Mouse (Mus musculus) MEL (cell line): ENCODE measurements around the gene Sepsecs. TPM values are rescaled to one million over a fixed set of nuclear protein-coding genes. Genes with fewer than 3 reads are reported as not detected.
"Not testable (repeated sequence)": the region's sequence is repeated elsewhere in the genome, so short reads cannot be mapped to it uniquely, and the experiment has no call there.

ENCODE experiments used
- DNase-seq: peaks from one replicate; pipeline ENCODE4 v3.0.0; 2011; ENCODE audit warnings: low read depth, low spot score
- H3K27ac ChIP-seq: 2 replicates; pipeline ENCODE4 v1.5.1; 2012; ENCODE audit warnings: low read depth, mild to moderate bottlenecking, control low read depth, low read length, moderate library complexity; ENCODE audit not compliant: control insufficient read depth
- H3K27me3 ChIP-seq, 2 experiments: fragments of 150-350 bp in 1 of 2; sonication (generic) in 1 of 2; 2 replicates each; pipeline ENCODE4 v1.6.1; 2012; ENCODE audit warnings: low read length in 2 of 2, mild to moderate bottlenecking in 2 of 2, improper control_type of control experiment in 1 of 2, moderate library complexity in 1 of 2; ENCODE audit not compliant: insufficient read depth in 2 of 2, control insufficient read depth in 1 of 2
- H3K36me3 ChIP-seq, 2 experiments: 2 replicates each; pipeline ENCODE4 v1.6.1; 2012 to 2014; ENCODE audit warnings: low read length in 2 of 2, improper control_type of control experiment in 1 of 2, inconsistent platforms in 1 of 2, mild to moderate bottlenecking in 1 of 2; ENCODE audit not compliant: insufficient read depth in 2 of 2, control insufficient read depth in 1 of 2
- H3K4me1 ChIP-seq, 2 experiments: fragments of 150-350 bp in 1 of 2; sonication (generic) in 1 of 2; 2 replicates each; pipeline ENCODE4 v1.6.1; 2012; ENCODE audit warnings: low read length in 2 of 2, improper control_type of control experiment in 1 of 2, mild to moderate bottlenecking in 1 of 2; ENCODE audit not compliant: insufficient read depth in 2 of 2, control insufficient read depth in 1 of 2
- H3K4me3 ChIP-seq, 2 experiments: fragments of 150-350 bp in 1 of 2; sonication (generic) in 1 of 2; 2 replicates each; pipeline ENCODE4 v1.5.1; 2012; ENCODE audit warnings: low read depth in 2 of 2, low read length in 2 of 2, mild to moderate bottlenecking in 2 of 2, moderate library complexity in 2 of 2, control low read depth in 1 of 2, improper control_type of control experiment in 1 of 2; ENCODE audit not compliant: control insufficient read depth in 1 of 2, insufficient read depth in 1 of 2
- H3K79me2 ChIP-seq: 2 replicates; pipeline ENCODE4 v1.6.1; 2012; ENCODE audit warnings: mild to moderate bottlenecking, low read length, moderate library complexity; ENCODE audit not compliant: control insufficient read depth, poor library complexity, insufficient read depth
- H3K9ac ChIP-seq: 2 replicates; pipeline ENCODE4 v1.6.1; 2012; ENCODE audit warnings: low read depth, mild to moderate bottlenecking, control low read depth, low read length, moderate library complexity; ENCODE audit not compliant: control insufficient read depth, poor library complexity, severe bottlenecking
- H3K9me3 ChIP-seq: fragments of 150-350 bp; sonication (generic); replicated peaks from 2 replicates; pipeline ENCODE4 v1.6.1; 2012; ENCODE audit warnings: mild to moderate bottlenecking, low read length, improper control_type of control experiment, moderate library complexity; ENCODE audit not compliant: insufficient read depth
- CHD1 ChIP-seq: IDR thresholded peaks from 2 replicates; pipeline ENCODE4 v1.6.1; 2012; ENCODE audit warnings: low read depth, mild to moderate bottlenecking, inconsistent platforms, low read length, improper control_type of control experiment
- MAZ ChIP-seq: IDR thresholded peaks from 2 replicates; pipeline ENCODE4 v1.6.1; 2012; ENCODE audit warnings: low read depth, mild to moderate bottlenecking, inconsistent platforms, low read length, improper control_type of control experiment
- MYB ChIP-seq: IDR thresholded peaks from 2 replicates; pipeline ENCODE4 v1.6.1; 2011; ENCODE audit warnings: mild to moderate bottlenecking, low read depth, low read length, improper control_type of control experiment
- NRF1 ChIP-seq: IDR thresholded peaks from 2 replicates; pipeline ENCODE4 v1.6.1; 2014; ENCODE audit warnings: low read depth, mild to moderate bottlenecking, inconsistent platforms, low read length, improper control_type of control experiment, moderate library complexity; ENCODE audit not compliant: poor library complexity, insufficient read depth, severe bottlenecking
- POLR2A ChIP-seq, 2 experiments: IDR thresholded peaks; 2 replicates each; pipeline ENCODE4 v1.6.1; 2011 to 2012; ENCODE audit warnings: low read length in 2 of 2, mild to moderate bottlenecking in 2 of 2, control low read depth in 1 of 2, improper control_type of control experiment in 1 of 2, low read depth in 1 of 2, moderate library complexity in 1 of 2; ENCODE audit not compliant: control insufficient read depth in 1 of 2, insufficient read depth in 1 of 2, poor library complexity in 1 of 2
- SIN3A ChIP-seq: IDR thresholded peaks from 2 replicates; pipeline ENCODE4 v1.6.1; 2012; ENCODE audit warnings: low read length, improper control_type of control experiment, inconsistent platforms
- TBP ChIP-seq: IDR thresholded peaks from 2 replicates; pipeline ENCODE4 v1.8.0; 2011; ENCODE audit warnings: low read depth, low read length, improper control_type of control experiment
- TCF12 ChIP-seq: IDR thresholded peaks from 2 replicates; pipeline ENCODE4 v1.6.1; 2014; ENCODE audit warnings: low read depth, mild to moderate bottlenecking, inconsistent platforms, low read length, improper control_type of control experiment, moderate library complexity
- USF1 ChIP-seq: IDR thresholded peaks from 2 replicates; pipeline ENCODE4 v1.6.1; 2014; ENCODE audit warnings: low read depth, mild to moderate bottlenecking, inconsistent platforms, low read length, improper control_type of control experiment, moderate library complexity
- USF2 ChIP-seq, 2 experiments: IDR thresholded peaks; 2 replicates each; pipeline ENCODE4 v1.6.1; 2011 to 2012; ENCODE audit warnings: improper control_type of control experiment in 2 of 2, low read length in 2 of 2, borderline replicate concordance in 1 of 2, inconsistent platforms in 1 of 2, low read depth in 1 of 2, mild to moderate bottlenecking in 1 of 2; ENCODE audit not compliant: insufficient read depth in 1 of 2
- ZC3H11A ChIP-seq: IDR thresholded peaks from 2 replicates; pipeline ENCODE4 v1.6.1; 2012; ENCODE audit warnings: low read depth, mild to moderate bottlenecking, inconsistent platforms, low read length, improper control_type of control experiment
- polyA plus RNA-seq, 2 experiments: library from polyadenylated mRNA; stranded (reverse) in 1 of 2; unstranded in 1 of 2; fragments of >175 nt in 1 of 2; fragments of >200 nt in 1 of 2; gene quantifications; 2 replicates each; pipeline versions ENCODE4 v1.2.1 to v1.2.4; 2012; ENCODE audit warnings: low replicate concordance in 2 of 2, low read depth in 1 of 2; ENCODE audit not compliant: insufficient read length in 2 of 2, insufficient read depth in 1 of 2, missing spikeins in 1 of 2
- total RNA-seq: library from RNA; depleted of rRNA; stranded (reverse); fragments of 300-350 nt; gene quantifications from 2 replicates; pipeline ENCODE4 v1.2.3, GENCODE M21; 2012

Sepsecs gene
- total and polyA plus RNA-seq, 3 experiments, result 11.8 to 12.2 TPM; not detected in 1

GRCm38 (mm10) chr5:52697882-52698440 lies 28.5 kb upstream of the Sepsecs start:
- not testable (repeated sequence) for H3K27me3 ChIP-seq, H3K36me3 ChIP-seq, H3K9ac ChIP-seq, H3K79me2 ChIP-seq, H3K4me3 ChIP-seq, H3K4me1 ChIP-seq, H3K9me3 ChIP-seq, H3K27ac ChIP-seq, DNase-seq

- H3K27me3 ChIP-seq, result no peaks in the 10 kb centered on the region
- H3K4me3 ChIP-seq, result no peak overlapping the region
- H3K36me3 ChIP-seq, result no peaks in the 10 kb centered on the region
- H3K79me2 ChIP-seq, result no peaks in the 10 kb centered on the region
- TF ChIP-seq TBP, result no peak
- no peak for TF ChIP-seq SIN3A
- TF ChIP-seq USF2 (IDR thresholded peaks at IDR 0.05; ENCODE audit: borderline replicate concordance in 1 of 2, insufficient read depth in 1 of 2, low read depth in 1 of 2, low read length in 2 of 2), result no peak
- TF ChIP-seq CHD1, result no peak
- TF ChIP-seq NRF1, result no peak
- no peak for TF ChIP-seq MAZ
- TF ChIP-seq MYB, result no peak
- TF ChIP-seq POLR2A (IDR thresholded peaks at IDR 0.05; ENCODE audit: control insufficient read depth in 1 of 2, insufficient read depth in 1 of 2, low read depth in 1 of 2, low read length in 2 of 2, poor library complexity in 1 of 2), result no peak
- TF ChIP-seq, all 39 proteins: peak for 0
- Histone ChIP-seq H3K9ac (no peak overlapping the region), H3K27ac (no peak overlapping the region), H3K4me1 (no peaks in the 10 kb centered on the region), H3K9me3 (no peaks in the 10 kb centered on the region)
- DNase-seq, result no peak
Measured at GRCm38 (mm10) chr5:52697291-52697690, 27.8 kb upstream of the Sepsecs start.

GRCm38 (mm10) chr5:52687741-52688455 lies 18.4 kb upstream of the Sepsecs start:
- Histone ChIP-seq H3K27ac (no peak overlapping the region), H3K79me2 (no peaks in the 10 kb centered on the region), H3K4me3 (no peak overlapping the region), H3K9me3 (no peaks in the 10 kb centered on the region), H3K36me3 (no peaks in the 10 kb centered on the region), H3K4me1 (no peaks in the 10 kb centered on the region), H3K9ac (no peak overlapping the region), H3K27me3 (peaks cover 3 to 6% of the 10 kb centered on the region in 2 experiments)
- TF ChIP-seq USF1 (no peak), MYB (no peak), ZC3H11A (no peak), TCF12 (no peak)
- no peak for DNase-seq
